Mouse (Mus musculus): ENCODE measurements around the gene Calm4. TPM values are rescaled to one million over a fixed set of nuclear protein-coding genes. Genes with fewer than 3 reads are reported as not detected.

The Calm4 gene
- polyA plus RNA-seq, 1 experiment from 2014 or later = not detected

- H3K4me1 ChIP-seq = peaks cover 15% of the 10 kb centered on the region
- H3K4me2 ChIP-seq = no peak overlapping the region
- 82% methylated on average over 3 of the region's 3 CpGs for WGBS
- ATAC-seq (ENCODE audit: extremely low read depth, insufficient number of reproducible peaks, low FRiP score, low TSS enrichment) = no peak
- H3K27ac ChIP-seq (replicated peaks) = no peak overlapping the region
- no peak overlapping the region for H3K4me3 ChIP-seq
- no peak overlapping the region for H3K9ac ChIP-seq
- no peaks in the 10 kb centered on the region for H3K27me3 ChIP-seq (replicated peaks)
- no peaks in the 10 kb centered on the region for H3K9me3 ChIP-seq
- H3K36me3 ChIP-seq = no peaks in the 10 kb centered on the region
Measured at GRCm38 (mm10) chr13:3862325-3862724, 24.8 kb downstream of the Calm4 start.

- no peak overlapping the region for H3K4me2 ChIP-seq
- WGBS = 76% methylated on average over 10 of the region's 10 CpGs
- H3K9me3 ChIP-seq = no peaks in the 10 kb centered on the region
- no peak for ATAC-seq (ENCODE audit: extremely low read depth, insufficient number of reproducible peaks, low FRiP score, low TSS enrichment)
- no peak overlapping the region for H3K4me3 ChIP-seq
- H3K27ac ChIP-seq (replicated peaks) = no peak overlapping the region
- H3K27me3 ChIP-seq (replicated peaks) = no peaks in the 10 kb centered on the region
- H3K36me3 ChIP-seq = no peaks in the 10 kb centered on the region
- H3K4me1 ChIP-seq = peaks cover 15% of the 10 kb centered on the region
- no peak overlapping the region for H3K9ac ChIP-seq
Measured at GRCm38 (mm10) chr13:3862922-3863580, 25.5 kb downstream of the Calm4 start.

- Histone ChIP-seq H3K9ac (no peak overlapping the region), H3K9me3 (no peaks in the 10 kb centered on the region), H3K27me3 (replicated peaks) (no peaks in the 10 kb centered on the region), H3K4me2 (peak overlapping the region; percentile 42), H3K27ac (replicated peaks) (peak overlapping the region; percentile 54), H3K4me1 (peaks cover 15% of the 10 kb centered on the region), H3K36me3 (no peaks in the 10 kb centered on the region), H3K4me3 (no peak overlapping the region)
- no peak for ATAC-seq (ENCODE audit: extremely low read depth, insufficient number of reproducible peaks, low FRiP score, low TSS enrichment)
- WGBS = 65% methylated on average over 14 of the region's 14 CpGs
Measured at GRCm38 (mm10) chr13:3865648-3866354, 28.2 kb downstream of the Calm4 start.

GRCm38 (mm10) chr13:3866355-3867052, 28.9 kb downstream of the Calm4 start:
- ATAC-seq (ENCODE audit: extremely low read depth, insufficient number of reproducible peaks, low FRiP score, low TSS enrichment) = no peak
- no peak overlapping the region for H3K4me3 ChIP-seq
- no peaks in the 10 kb centered on the region for H3K9me3 ChIP-seq
- H3K9ac ChIP-seq = no peak overlapping the region
- WGBS = 42% methylated on average over 8 of the region's 8 CpGs
- peak overlapping the region; percentile 54 for H3K27ac ChIP-seq (replicated peaks)
- H3K4me1 ChIP-seq = peaks cover 15% of the 10 kb centered on the region
- H3K27me3 ChIP-seq (replicated peaks) = no peaks in the 10 kb centered on the region
- no peaks in the 10 kb centered on the region for H3K36me3 ChIP-seq
- peak overlapping the region; percentile 42 for H3K4me2 ChIP-seq

GRCm38 (mm10) chr13:3867158-3867557, 29.6 kb downstream of the Calm4 start:
- Histone ChIP-seq H3K9me3 (no peaks in the 10 kb centered on the region), H3K9ac (no peak overlapping the region), H3K36me3 (no peaks in the 10 kb centered on the region), H3K4me3 (no peak overlapping the region), H3K27me3 (replicated peaks) (no peaks in the 10 kb centered on the region), H3K27ac (replicated peaks) (no peak overlapping the region), H3K4me2 (no peak overlapping the region), H3K4me1 (peaks cover 15% of the 10 kb centered on the region)
- WGBS = 72% methylated on average over 6 of the region's 6 CpGs
- no peak; the same call in 1 of the 2 replicates for ATAC-seq (ENCODE audit: extremely low read depth, insufficient number of reproducible peaks, low FRiP score, low TSS enrichment)

GRCm38 (mm10) chr13:3869901-3870300, 32.3 kb downstream of the Calm4 start:
- H3K9me3 ChIP-seq = no peaks in the 10 kb centered on the region
- H3K27me3 ChIP-seq (replicated peaks) = no peaks in the 10 kb centered on the region
- H3K4me1 ChIP-seq = peaks cover 15% of the 10 kb centered on the region
- H3K27ac ChIP-seq (replicated peaks) = no peak overlapping the region
- H3K9ac ChIP-seq = no peak overlapping the region
- no peaks in the 10 kb centered on the region for H3K36me3 ChIP-seq
- H3K4me3 ChIP-seq = no peak overlapping the region
- no peak overlapping the region for H3K4me2 ChIP-seq
- no peak for ATAC-seq (ENCODE audit: extremely low read depth, insufficient number of reproducible peaks, low FRiP score, low TSS enrichment)

- Histone ChIP-seq H3K9me3 (no peaks in the 10 kb centered on the region), H3K27ac (replicated peaks) (no peak overlapping the region), H3K4me1 (peaks cover 17% of the 10 kb centered on the region), H3K4me3 (no peak overlapping the region), H3K36me3 (no peaks in the 10 kb centered on the region), H3K4me2 (no peak overlapping the region), H3K9ac (no peak overlapping the region), H3K27me3 (replicated peaks) (no peaks in the 10 kb centered on the region)
- no peak for ATAC-seq (ENCODE audit: extremely low read depth, insufficient number of reproducible peaks, low FRiP score, low TSS enrichment)
- 84% methylated on average over 4 of the region's 4 CpGs for WGBS
Measured at GRCm38 (mm10) chr13:3872832-3873231, 35.3 kb downstream of the Calm4 start.

- WGBS = 71% methylated on average over 6 of the region's 6 CpGs
- Histone ChIP-seq H3K9me3 (no peaks in the 10 kb centered on the region), H3K4me3 (no peak overlapping the region), H3K36me3 (peaks cover 18% of the 10 kb centered on the region), H3K9ac (no peak overlapping the region), H3K4me1 (peaks cover 18% of the 10 kb centered on the region), H3K27me3 (replicated peaks) (no peaks in the 10 kb centered on the region), H3K4me2 (no peak overlapping the region), H3K27ac (replicated peaks) (no peak overlapping the region)
- ATAC-seq (ENCODE audit: extremely low read depth, insufficient number of reproducible peaks, low FRiP score, low TSS enrichment) = no peak
Measured at GRCm38 (mm10) chr13:3876448-3876847, 38.9 kb downstream of the Calm4 start.

- Histone ChIP-seq H3K4me2 (no peak overlapping the region), H3K27me3 (replicated peaks) (no peaks in the 10 kb centered on the region), H3K36me3 (peaks cover 25% of the 10 kb centered on the region), H3K9me3 (no peaks in the 10 kb centered on the region), H3K4me3 (no peak overlapping the region), H3K4me1 (peaks cover 18% of the 10 kb centered on the region), H3K9ac (no peak overlapping the region), H3K27ac (replicated peaks) (peak overlapping the region; percentile 25; the same call in 1 of the 2 replicates)
- 47% methylated on average over 6 of the region's 6 CpGs for WGBS
- no peak for ATAC-seq (ENCODE audit: extremely low read depth, insufficient number of reproducible peaks, low FRiP score, low TSS enrichment)
Measured at GRCm38 (mm10) chr13:3877185-3877584, 39.6 kb downstream of the Calm4 start.

GRCm38 (mm10) chr13:3877679-3878220, 40.2 kb downstream of the Calm4 start:
- H3K27me3 ChIP-seq (replicated peaks) = no peaks in the 10 kb centered on the region
- H3K27ac ChIP-seq (replicated peaks) = 0 out of 2 replicates have a peak overlapping the region, but pooled peaks have one; percentile 25
- no peaks in the 10 kb centered on the region for H3K9me3 ChIP-seq
- H3K4me1 ChIP-seq = peaks cover 18% of the 10 kb centered on the region
- ATAC-seq (ENCODE audit: extremely low read depth, insufficient number of reproducible peaks, low FRiP score, low TSS enrichment) = no peak
- H3K36me3 ChIP-seq = peaks cover 31% of the 10 kb centered on the region
- no peak overlapping the region for H3K4me3 ChIP-seq
- no peak overlapping the region for H3K4me2 ChIP-seq
- 57% methylated on average over 4 of the region's 4 CpGs for WGBS
- no peak overlapping the region for H3K9ac ChIP-seq

GRCm38 (mm10) chr13:3886663-3887062, 49.1 kb downstream of the Calm4 start:
- 90% methylated on average over 7 of the region's 7 CpGs for WGBS
- Histone ChIP-seq H3K4me3 (no peak overlapping the region), H3K4me1 (peaks cover 17% of the 10 kb centered on the region), H3K27ac (replicated peaks) (no peak overlapping the region), H3K27me3 (replicated peaks) (no peaks in the 10 kb centered on the region), H3K9ac (no peak overlapping the region), H3K4me2 (no peak overlapping the region), H3K36me3 (peaks cover 75% of the 10 kb centered on the region), H3K9me3 (no peaks in the 10 kb centered on the region)
- ATAC-seq (ENCODE audit: extremely low read depth, insufficient number of reproducible peaks, low FRiP score, low TSS enrichment) = no peak

Data from heart, embryonic 13.5 days (tissue).